Mouse (Mus musculus) thymus, adult 2 months (tissue): Measurements from ENCODE around the gene Pik3r4. TPM values are rescaled to one million over a fixed set of nuclear protein-coding genes. Genes with fewer than 3 reads are reported as not detected.
"Not testable (repeated sequence)": the region's sequence is repeated elsewhere in the genome, so short reads cannot be mapped to it uniquely, and the experiment has no call there.

ENCODE experiments used
- DNase-seq: peaks from one replicate; pipeline ENCODE4 v3.0.0; 2021
- H3K27ac ChIP-seq: fragments of 200-500 bp; 2 replicates; pipeline ENCODE4 v1.5.1; 2012; ENCODE audit warnings: low read length, control low read depth; ENCODE audit not compliant: control insufficient read depth, insufficient read depth
- H3K27me3 ChIP-seq: fragments of 200-500 bp; 2 replicates; pipeline ENCODE4 v1.6.1; 2012; ENCODE audit warnings: mild to moderate bottlenecking, low read length, moderate library complexity, mixed read lengths; ENCODE audit not compliant: control insufficient read depth, insufficient read depth
- H3K36me3 ChIP-seq: fragments of 200-500 bp; 2 replicates; pipeline ENCODE4 v1.6.1; 2012; ENCODE audit warnings: mild to moderate bottlenecking, low read length, moderate library complexity; ENCODE audit not compliant: control insufficient read depth, insufficient read depth
- H3K4me1 ChIP-seq: fragments of 200-500 bp; replicated peaks from 2 replicates; pipeline ENCODE4 v1.6.1; 2012; ENCODE audit warnings: low read length; ENCODE audit not compliant: control insufficient read depth, insufficient read depth
- H3K4me3 ChIP-seq: fragments of 200-500 bp; 2 replicates; pipeline ENCODE4 v1.5.1; 2012; ENCODE audit warnings: mild to moderate bottlenecking, low read length, control low read depth, moderate library complexity; ENCODE audit not compliant: control insufficient read depth, insufficient read depth
- CTCF ChIP-seq: fragments of 200-500 bp; IDR thresholded peaks from 2 replicates; pipeline ENCODE4 v1.5.1; 2012; ENCODE audit warnings: mild to moderate bottlenecking, control low read depth, low read length, moderate library complexity, borderline replicate concordance; ENCODE audit not compliant: control insufficient read depth, poor library complexity, insufficient read depth; ENCODE audit errors: extremely low read depth
- POLR2A ChIP-seq: fragments of 200-500 bp; IDR thresholded peaks from 2 replicates; pipeline ENCODE4 v1.6.1; 2012; ENCODE audit warnings: mild to moderate bottlenecking, low read length, control low read depth, moderate library complexity; ENCODE audit not compliant: control insufficient read depth, poor library complexity, insufficient read depth; ENCODE audit errors: extremely low read depth
- WGBS: fragments of 180-500 bp; shearing (Covaris S2); methylation state at CpG from one replicate; pipeline ENCODE4 v1.1.7; 2018; 5-methylcytosine and 5-hydroxymethylcytosine counted together
- polyA plus RNA-seq: library from polyadenylated mRNA; depleted of rRNA; stranded (reverse); fragments of >200 nt; gene quantifications from 2 replicates; pipeline ENCODE4 v1.2.3, GENCODE M21; 2012; rRNA removed

Pik3r4 gene
- polyA plus RNA-seq, result 20.9 and 26.6 TPM in 2 replicates

DNA sequence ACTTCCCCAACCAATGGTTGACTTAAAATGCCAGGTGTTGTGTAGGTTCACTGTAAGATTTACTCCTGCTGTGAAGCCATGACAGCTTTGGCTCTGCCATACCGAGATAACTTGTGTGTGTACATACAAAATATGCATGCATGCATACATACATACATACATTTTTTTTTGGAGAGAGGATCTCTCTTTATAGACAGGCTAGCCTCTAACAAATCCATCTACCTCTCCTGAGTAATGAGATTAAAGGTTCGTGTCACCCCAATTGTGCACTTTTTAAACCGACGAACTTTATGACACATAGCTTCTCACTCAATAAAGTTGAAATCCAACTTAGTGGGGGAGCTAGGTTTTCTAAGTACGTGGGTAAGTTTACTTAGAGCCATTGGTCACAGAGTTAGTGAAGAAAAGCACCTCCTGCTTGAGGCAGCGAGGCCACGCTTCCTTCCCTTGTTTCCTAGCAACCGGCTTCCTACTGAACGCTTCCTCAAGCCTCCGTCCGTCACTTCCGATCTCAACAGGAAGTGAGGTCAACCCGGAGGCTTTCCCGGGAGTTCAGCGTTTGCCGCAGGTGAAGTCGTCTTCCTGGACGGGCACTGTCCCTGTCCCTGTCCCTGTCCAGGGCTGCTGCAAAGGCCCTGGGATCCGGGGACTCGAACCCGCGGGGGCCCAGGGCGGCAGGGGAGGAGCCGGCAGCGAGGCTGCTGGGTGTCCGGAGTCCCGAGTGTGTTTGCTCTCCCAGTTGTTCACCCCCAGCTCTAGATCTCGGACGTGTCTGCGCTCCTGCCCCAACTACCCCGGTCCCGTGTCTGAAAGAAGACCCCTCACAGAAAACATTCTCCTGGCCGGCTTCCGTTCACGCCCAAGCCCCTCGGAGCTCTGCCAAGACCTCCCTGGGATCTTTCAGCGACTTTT lies at the start of gene Pik3r4:
TSS of gene Pik3r4 (plus strand) at position 519 of the 912 bp plus-strand sequence.
- peak within 1 kb of the TSS; percentile 1; the same call in 1 of the 2 replicates for H3K27ac ChIP-seq
- no peak for TF ChIP-seq CTCF
- peak; percentile 72 for TF ChIP-seq POLR2A
- H3K27me3 ChIP-seq, result no peaks in the 10 kb centered on the region
- H3K4me1 ChIP-seq, result 0 out of 2 replicates have a peak, but pooled peaks cover 3% of the 10 kb centered on the region
- no peaks in the 10 kb centered on the region for H3K36me3 ChIP-seq
- peak; percentile 82 for DNase-seq
- peak within 1 kb of the TSS; percentile 97 for H3K4me3 ChIP-seq
- 5% methylated on average over 37 of the region's 37 CpGs for WGBS

DNA sequence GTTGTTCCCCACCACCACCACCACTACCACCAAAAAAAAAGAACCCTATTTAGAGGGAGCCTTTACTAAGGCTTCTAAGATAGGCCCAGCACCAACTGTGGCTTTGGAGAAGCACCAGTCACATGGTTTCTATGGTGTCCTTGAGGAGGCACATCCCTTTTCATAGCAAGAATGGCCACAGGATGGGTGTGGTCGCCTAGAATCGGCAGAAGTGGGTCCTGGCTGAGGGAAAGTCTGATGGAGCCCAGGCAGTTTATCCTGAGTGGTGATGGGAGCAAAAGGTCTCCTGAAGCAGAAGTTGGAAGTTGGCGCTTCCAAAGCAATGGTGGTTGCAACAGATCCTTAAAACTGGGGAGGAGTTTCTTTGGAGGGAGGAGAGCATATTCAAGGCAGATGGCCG lies 43.9 kb upstream of the Pik3r4 start:
- WGBS, result 83% methylated on average over 4 of the region's 4 CpGs
- H3K4me3 ChIP-seq, result no peak overlapping the region
- TF ChIP-seq POLR2A, result no peak
- TF ChIP-seq CTCF, result no peak
- H3K27me3 ChIP-seq, result no peaks in the 10 kb centered on the region
- H3K36me3 ChIP-seq, result no peaks in the 10 kb centered on the region
- no peak for DNase-seq
- H3K4me1 ChIP-seq, result no peaks in the 10 kb centered on the region
- H3K27ac ChIP-seq, result no peak overlapping the region

DNA sequence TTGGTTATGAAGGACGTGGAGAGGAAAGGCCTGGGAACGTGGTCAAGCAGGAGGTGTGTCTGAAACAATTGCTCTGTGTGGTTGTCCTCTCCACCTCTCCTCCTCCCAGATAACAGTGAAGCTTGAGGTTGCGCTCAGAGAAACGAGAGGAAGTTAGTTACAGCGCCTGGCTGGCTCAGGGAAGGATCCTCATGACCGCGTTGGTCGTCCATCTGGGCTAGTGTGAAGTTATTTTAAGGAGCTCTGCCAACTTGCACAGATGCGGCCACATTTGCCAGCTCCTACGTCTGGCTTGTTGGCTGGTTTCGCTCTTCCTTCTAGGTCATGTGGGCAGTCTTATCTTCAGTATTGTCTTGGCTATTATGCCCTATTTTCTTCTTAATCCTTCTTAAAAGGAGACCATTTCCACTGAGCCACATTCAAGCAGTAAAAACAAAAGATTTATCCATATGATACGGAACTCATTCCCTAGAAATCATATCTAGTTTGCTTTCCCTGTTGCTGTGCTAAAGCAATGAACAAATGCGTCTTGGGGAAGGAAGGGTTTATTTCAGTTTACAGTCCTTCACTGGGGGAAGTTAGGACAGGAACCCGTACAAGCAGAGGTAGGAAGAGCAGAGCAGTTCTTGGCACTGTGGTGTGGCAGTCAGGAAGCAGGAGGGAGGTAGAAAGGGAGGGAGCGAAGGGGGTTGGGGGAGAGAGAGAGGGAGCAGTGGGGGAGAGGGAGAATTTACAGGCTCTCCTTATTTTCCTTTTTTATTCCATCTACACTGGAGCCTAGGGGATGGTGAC lies 30.6 kb upstream of the Pik3r4 start:
- no peak for TF ChIP-seq POLR2A
- TF ChIP-seq CTCF, result no peak
- Histone ChIP-seq H3K4me1 (no peaks in the 10 kb centered on the region), H3K27ac (no peak overlapping the region), H3K27me3 (no peaks in the 10 kb centered on the region), H3K36me3 (no peaks in the 10 kb centered on the region), H3K4me3 (no peak overlapping the region)
- no peak for DNase-seq
- WGBS, result 53% methylated on average over 15 of the region's 15 CpGs

DNA sequence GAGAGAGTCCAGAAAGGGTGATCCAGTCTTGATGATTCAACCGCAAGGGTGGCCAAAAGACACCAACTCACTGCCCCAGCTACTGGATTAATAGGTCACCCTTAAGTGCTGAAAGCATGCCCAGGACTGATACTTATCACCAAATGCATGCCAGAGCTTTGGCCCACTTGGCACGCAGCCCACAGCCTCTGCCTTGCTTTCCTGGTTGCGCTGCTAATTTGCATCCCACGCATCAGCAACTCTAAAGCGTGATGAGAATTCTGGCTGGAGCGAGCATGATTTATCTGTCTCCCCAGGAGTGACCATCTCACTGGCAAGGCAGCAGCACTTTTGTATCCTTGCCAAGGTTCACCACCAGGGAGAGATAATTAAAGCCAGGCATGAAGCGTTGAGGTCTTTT lies 29.9 kb upstream of the Pik3r4 start:
- TF ChIP-seq POLR2A (no peak), CTCF (no peak)
- Histone ChIP-seq H3K4me3 (no peak overlapping the region), H3K36me3 (no peaks in the 10 kb centered on the region), H3K27ac (no peak overlapping the region), H3K4me1 (no peaks in the 10 kb centered on the region), H3K27me3 (no peaks in the 10 kb centered on the region)
- WGBS, result 91% methylated on average over 7 of the region's 7 CpGs
- no peak for DNase-seq

DNA sequence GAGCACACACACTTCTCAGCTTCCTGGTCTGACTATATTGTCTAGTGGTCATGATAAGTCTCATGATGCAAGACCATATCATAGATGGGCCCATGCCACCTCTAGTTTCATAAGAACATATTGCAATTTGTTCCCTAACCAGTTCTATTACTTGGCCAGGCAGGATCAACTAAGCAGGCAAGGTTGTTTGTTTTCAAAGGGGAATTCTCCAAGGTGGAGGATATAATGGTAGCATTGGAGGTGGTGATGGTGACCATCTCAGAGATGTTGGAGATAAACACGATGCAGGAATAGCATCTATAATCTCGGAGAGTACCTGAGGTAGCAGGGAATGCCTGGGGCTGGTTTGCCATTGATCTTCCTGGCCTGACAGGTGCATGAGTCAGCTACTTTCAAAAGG lies 26.8 kb upstream of the Pik3r4 start:
- no peak for TF ChIP-seq CTCF
- no peak for TF ChIP-seq POLR2A
- no peaks in the 10 kb centered on the region for H3K4me1 ChIP-seq
- WGBS, result 79% methylated on average over 2 of the region's 2 CpGs
- no peaks in the 10 kb centered on the region for H3K27me3 ChIP-seq
- H3K4me3 ChIP-seq, result no peak overlapping the region
- H3K27ac ChIP-seq, result no peak overlapping the region
- no peak for DNase-seq
- no peaks in the 10 kb centered on the region for H3K36me3 ChIP-seq

DNA sequence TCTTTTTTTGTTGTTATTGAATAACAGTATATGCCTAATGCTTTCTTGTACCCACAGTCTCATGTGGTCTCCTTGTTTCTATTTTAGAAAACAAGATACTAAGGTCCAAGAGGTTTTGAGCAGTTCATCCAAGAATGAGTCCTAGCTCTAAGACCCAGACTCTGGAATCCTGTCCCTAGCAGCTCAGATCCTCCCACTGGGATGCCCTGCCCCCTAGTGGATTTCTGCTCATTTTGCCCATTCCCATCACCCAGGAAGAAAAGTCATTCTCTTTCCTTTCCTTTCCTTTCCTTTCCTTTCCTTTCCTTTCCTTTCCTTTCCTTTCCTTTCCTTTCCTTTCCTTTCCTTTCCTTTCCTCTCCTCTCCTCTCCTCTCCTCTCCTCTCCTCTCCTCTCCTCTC lies 25.5 kb upstream of the Pik3r4 start:
- H3K36me3 ChIP-seq, DNase-seq, H3K27ac ChIP-seq, H3K4me3 ChIP-seq, H3K4me1 ChIP-seq, H3K27me3 ChIP-seq: not testable (repeated sequence)
